Mouse (Mus musculus) midbrain, embryonic 11.5 days (tissue): ENCODE measurements around the gene Mmrn2. TPM values are rescaled to one million over a fixed set of nuclear protein-coding genes. Genes with fewer than 3 reads are reported as not detected.

ENCODE experiments used
- ATAC-seq: fragments of 200-750 bp; cut with Nextera tagmentation; 2 replicates; pipeline ENCODE4 v1.8.0; 2017; ENCODE audit warnings: moderate TSS enrichment, moderate library complexity; ENCODE audit not compliant: low FRiP score
- DNase-seq: peaks from one replicate; pipeline ENCODE4 v3.0.0; 2015; ENCODE audit warnings: low spot score; ENCODE audit errors: missing footprints
- H3K27ac ChIP-seq: fragments of 300-500 bp; sonication (generic); 2 replicates; pipeline ENCODE4 v1.5.1; 2014; ENCODE audit warnings: low read depth, low read length
- H3K27me3 ChIP-seq: fragments of 300-500 bp; sonication (generic); 2 replicates; pipeline ENCODE4 v1.6.1; 2014; ENCODE audit warnings: mild to moderate bottlenecking, low read length, moderate library complexity, mixed read lengths; ENCODE audit not compliant: control insufficient read depth, insufficient read depth
- H3K36me3 ChIP-seq: fragments of 300-500 bp; sonication (generic); 2 replicates; pipeline ENCODE4 v1.6.1; 2014; ENCODE audit warnings: mild to moderate bottlenecking, low read length, moderate library complexity, mixed read lengths; ENCODE audit not compliant: control insufficient read depth, insufficient read depth
- H3K4me1 ChIP-seq: fragments of 300-500 bp; sonication (generic); 2 replicates; pipeline ENCODE4 v1.6.1; 2014; ENCODE audit warnings: low read length; ENCODE audit not compliant: control insufficient read depth, insufficient read depth
- H3K4me2 ChIP-seq: fragments of 300-500 bp; sonication (generic); 2 replicates; pipeline ENCODE4 v1.6.1; 2014; ENCODE audit warnings: mild to moderate bottlenecking, moderate library complexity
- H3K4me3 ChIP-seq: fragments of 300-500 bp; sonication (generic); 2 replicates; pipeline ENCODE4 v1.5.1; 2014; ENCODE audit warnings: low read depth, low read length
- H3K9ac ChIP-seq: fragments of 300-500 bp; sonication (generic); 2 replicates; pipeline ENCODE4 v1.6.1; 2014; ENCODE audit warnings: low read length
- H3K9me3 ChIP-seq: fragments of 300-500 bp; sonication (generic); 2 replicates; pipeline ENCODE4 v1.6.1; 2016; ENCODE audit warnings: low read length; ENCODE audit not compliant: control insufficient read depth
- WGBS: fragments of 180-500 bp; shearing (Covaris S2); extraction: QIAGEN DNeasy Blood & Tissue Kit; methylation state at CpG from one replicate; pipeline ENCODE4 v1.1.7; 2014; 5-methylcytosine and 5-hydroxymethylcytosine counted together
- polyA plus RNA-seq: library from polyadenylated mRNA; unstranded; fragments of >200 nt; fragmentation: Nextera tagmentation; extraction: Ambion mirVana; gene quantifications from 2 replicates; pipeline ENCODE4 v1.2.1, GENCODE M21; 2014

The Mmrn2 gene
- 4.7 and 5.3 TPM in 2 replicates for polyA plus RNA-seq

DNA sequence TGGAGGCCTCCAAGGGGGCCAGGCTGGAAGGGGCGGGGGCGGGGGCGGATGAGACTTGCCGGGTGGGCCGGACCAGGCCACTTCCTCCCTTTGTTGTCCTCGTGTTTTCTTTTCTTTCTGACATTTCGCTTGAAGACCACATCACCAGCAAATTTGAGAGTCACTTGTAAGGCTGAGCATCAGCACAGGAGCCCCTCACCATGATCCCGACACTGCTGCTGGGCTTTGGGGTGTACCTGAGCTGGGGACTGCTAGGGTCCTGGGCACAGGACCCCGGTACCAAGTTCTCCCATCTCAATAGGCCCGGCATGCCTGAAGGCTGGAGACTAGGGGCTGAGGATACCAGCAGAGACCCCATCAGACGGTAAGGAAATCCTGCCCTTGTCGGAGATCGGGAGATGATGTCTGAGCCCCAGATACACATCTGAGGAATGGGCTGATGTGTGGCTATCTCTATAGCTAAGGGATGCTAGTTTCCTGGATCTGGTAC, at the start of gene Mmrn2:
Gene Mmrn2, plus strand, starts transcription at position 51 of the 490 bp plus-strand sequence.
- H3K36me3 ChIP-seq: no peaks in the 10 kb centered on the region
- 81% methylated on average over 13 of the region's 13 CpGs for WGBS
- H3K27ac ChIP-seq: no peak within 1 kb of the TSS
- no peak within 1 kb of the TSS for H3K9ac ChIP-seq
- DNase-seq (no peak), ATAC-seq (no peak)
- no peak within 1 kb of the TSS for H3K4me3 ChIP-seq
- no peaks in the 10 kb centered on the region for H3K9me3 ChIP-seq
- no peak within 1 kb of the TSS for H3K4me2 ChIP-seq
- H3K4me1 ChIP-seq: no peaks in the 10 kb centered on the region; the same call in none of the 2 replicates
- no peaks in the 10 kb centered on the region for H3K27me3 ChIP-seq

- H3K4me3 ChIP-seq: no peak overlapping the region
- no peaks in the 10 kb centered on the region for H3K9me3 ChIP-seq
- H3K27me3 ChIP-seq: no peaks in the 10 kb centered on the region
- no peaks in the 10 kb centered on the region for H3K4me1 ChIP-seq
- DNase-seq (peak; percentile 68), ATAC-seq (no peak)
- WGBS: 90% methylated on average over 3 of the region's 3 CpGs
- H3K27ac ChIP-seq: no peak overlapping the region
- no peak overlapping the region for H3K4me2 ChIP-seq
- peaks cover 10% of the 10 kb centered on the region; the same call in 1 of the 2 replicates for H3K36me3 ChIP-seq
- H3K9ac ChIP-seq: no peak overlapping the region
Observed at GRCm38 (mm10) chr14:34326606-34327005, 48.7 kb upstream of the Mmrn2 start.

DNA sequence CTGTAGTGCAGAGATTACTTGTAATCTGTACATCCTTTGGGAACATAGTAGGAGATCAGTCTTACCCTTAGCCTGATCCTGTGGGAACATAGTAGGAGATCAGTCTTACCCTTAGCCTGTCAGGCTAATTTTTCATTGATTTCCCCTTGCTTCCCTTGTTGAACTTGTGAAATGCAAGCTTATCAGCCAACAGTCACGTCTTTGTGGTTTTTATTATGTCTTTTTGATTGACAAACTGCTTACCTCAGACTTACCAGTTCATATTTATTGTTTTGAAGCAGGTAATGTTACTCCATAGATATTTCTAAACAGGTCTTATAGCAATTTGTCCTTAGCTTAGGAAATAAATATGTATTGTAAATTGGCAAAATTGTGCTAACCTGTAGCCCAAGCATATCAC, 47.6 kb upstream of the Mmrn2 start:
- ATAC-seq: no peak
- H3K9ac ChIP-seq: no peak overlapping the region
- no peak overlapping the region for H3K4me2 ChIP-seq

DNA sequence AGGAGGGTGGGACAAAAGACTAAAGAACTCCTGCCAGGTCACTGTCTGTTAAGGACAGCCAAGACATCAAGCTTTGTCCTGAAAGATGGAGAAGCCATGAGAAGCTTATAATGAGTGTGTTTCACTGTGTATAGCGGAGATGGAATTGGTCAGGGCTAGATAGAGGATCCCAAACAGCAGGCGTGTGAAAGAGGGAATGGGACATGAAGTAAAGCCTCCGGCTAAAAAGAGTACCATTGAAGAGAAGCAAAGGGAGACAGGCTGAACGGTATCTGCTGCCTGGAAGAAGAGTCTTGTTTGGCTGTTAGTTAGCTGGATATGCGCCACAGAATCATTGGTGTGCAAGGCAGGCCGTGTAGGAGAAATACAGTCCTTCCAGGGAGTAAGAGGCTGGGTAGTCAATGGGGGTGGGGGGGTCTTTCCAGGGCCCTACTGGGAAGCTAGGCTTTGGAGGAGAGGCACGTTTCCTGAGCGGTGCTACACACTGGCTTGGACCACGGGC, 44.6 kb upstream of the Mmrn2 start:
- 91% methylated on average over 9 of the region's 9 CpGs for WGBS
- Histone ChIP-seq H3K36me3 (peaks cover 8% of the 10 kb centered on the region; the same call in 1 of the 2 replicates), H3K4me2 (no peak overlapping the region), H3K9ac (no peak overlapping the region), H3K27ac (no peak overlapping the region), H3K27me3 (no peaks in the 10 kb centered on the region), H3K4me3 (no peak overlapping the region), H3K9me3 (no peaks in the 10 kb centered on the region), H3K4me1 (no peaks in the 10 kb centered on the region)
- DNase-seq (no peak), ATAC-seq (no peak)

More for the DNA sequence above, 47.6 kb upstream of the Mmrn2 start:
- H3K27ac ChIP-seq: no peak overlapping the region
- H3K36me3 ChIP-seq: peaks cover 13% of the 10 kb centered on the region; the same call in 1 of the 2 replicates
- no peaks in the 10 kb centered on the region for H3K27me3 ChIP-seq
- no peak overlapping the region for H3K4me3 ChIP-seq
- no peak for DNase-seq
- WGBS: 82% methylated on average over 1 of the region's 1 CpGs
- H3K4me1 ChIP-seq: no peaks in the 10 kb centered on the region
- no peaks in the 10 kb centered on the region for H3K9me3 ChIP-seq

GRCm38 (mm10) chr14:34331886-34332285, 43.4 kb upstream of the Mmrn2 start:
- H3K27ac ChIP-seq: no peak overlapping the region
- peaks cover 12% of the 10 kb centered on the region; the same call in 1 of the 2 replicates for H3K36me3 ChIP-seq
- WGBS: 92% methylated on average over 3 of the region's 3 CpGs

DNA sequence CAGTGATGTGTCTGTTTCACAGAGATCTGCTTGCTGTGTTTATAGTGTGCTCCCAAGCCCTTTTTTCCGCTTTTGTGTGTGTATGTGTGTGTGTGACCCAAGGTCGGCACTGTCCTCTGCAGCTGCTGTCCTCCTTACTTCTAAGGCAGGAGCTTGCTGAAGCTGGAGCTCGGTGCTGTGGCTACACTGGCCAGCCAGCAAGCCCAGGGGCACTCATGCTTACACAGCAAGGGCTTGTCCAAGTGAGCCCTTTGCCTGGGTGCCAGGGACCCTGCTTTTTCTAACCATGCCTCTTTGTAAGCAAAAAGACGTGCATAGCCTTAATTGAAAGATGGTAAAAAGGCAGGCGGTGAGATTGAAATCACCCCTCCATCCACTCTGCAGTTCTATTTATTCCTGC, 42.8 kb upstream of the Mmrn2 start:
- H3K36me3 ChIP-seq: peaks cover 12% of the 10 kb centered on the region; the same call in 1 of the 2 replicates
- H3K27me3 ChIP-seq: no peaks in the 10 kb centered on the region
- no peak overlapping the region for H3K4me3 ChIP-seq
- DNase-seq (no peak), ATAC-seq (no peak)
- 92% methylated on average over 5 of the region's 5 CpGs for WGBS
- H3K9ac ChIP-seq: no peak overlapping the region
- H3K4me1 ChIP-seq: no peaks in the 10 kb centered on the region
- no peak overlapping the region for H3K4me2 ChIP-seq
- no peaks in the 10 kb centered on the region for H3K9me3 ChIP-seq
- H3K27ac ChIP-seq: no peak overlapping the region

More at GRCm38 (mm10) chr14:34331886-34332285, 43.4 kb upstream of the Mmrn2 start:
- H3K9me3 ChIP-seq: no peaks in the 10 kb centered on the region
- H3K4me1 ChIP-seq: no peaks in the 10 kb centered on the region
- no peaks in the 10 kb centered on the region for H3K27me3 ChIP-seq
- no peak for DNase-seq
- no peak for ATAC-seq
- H3K4me3 ChIP-seq: no peak overlapping the region
- H3K9ac ChIP-seq: no peak overlapping the region
- H3K4me2 ChIP-seq: no peak overlapping the region

GRCm38 (mm10) chr14:34339446-34339845, 35.8 kb upstream of the Mmrn2 start:
- DNase-seq (peak; percentile 76), ATAC-seq (no peak)
- H3K4me1 ChIP-seq: no peaks in the 10 kb centered on the region
- no peak overlapping the region for H3K9ac ChIP-seq
- H3K4me2 ChIP-seq: no peak overlapping the region
- peaks cover 9% of the 10 kb centered on the region; the same call in 1 of the 2 replicates for H3K36me3 ChIP-seq
- no peaks in the 10 kb centered on the region for H3K27me3 ChIP-seq
- H3K4me3 ChIP-seq: no peak overlapping the region
- H3K27ac ChIP-seq: no peak overlapping the region
- 63% methylated on average over 1 of the region's 1 CpGs for WGBS
- H3K9me3 ChIP-seq: no peaks in the 10 kb centered on the region

GRCm38 (mm10) chr14:34341993-34342392, 33.3 kb upstream of the Mmrn2 start:
- H3K36me3 ChIP-seq: peaks cover 4% of the 10 kb centered on the region; the same call in 1 of the 2 replicates
- 91% methylated on average over 4 of the region's 4 CpGs for WGBS
- peak; percentile 76 for DNase-seq
- no peaks in the 10 kb centered on the region for H3K27me3 ChIP-seq
- no peak overlapping the region for H3K4me3 ChIP-seq
- no peak overlapping the region for H3K27ac ChIP-seq
- no peak for ATAC-seq
- H3K4me2 ChIP-seq: no peak overlapping the region
- no peak overlapping the region for H3K9ac ChIP-seq
- H3K9me3 ChIP-seq: no peaks in the 10 kb centered on the region
- no peaks in the 10 kb centered on the region for H3K4me1 ChIP-seq

DNA sequence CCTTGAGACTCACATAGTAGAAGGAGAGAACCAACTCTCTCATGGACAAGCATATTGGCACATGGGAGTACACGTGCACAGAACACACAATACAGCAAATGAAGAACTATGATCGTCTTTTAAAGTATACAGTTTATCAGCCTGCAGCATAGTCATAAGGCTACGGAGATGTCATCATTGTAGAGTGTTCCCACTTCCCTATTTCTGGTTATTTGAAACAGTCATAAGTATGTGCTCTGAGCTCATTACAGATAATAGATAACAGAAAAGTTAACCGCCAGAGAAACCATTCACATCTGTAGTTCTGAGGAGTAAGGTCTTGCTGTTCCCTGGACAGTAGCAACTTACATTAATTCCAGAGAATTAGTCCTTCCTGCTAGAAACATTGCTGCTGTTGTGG, 32.2 kb upstream of the Mmrn2 start:
- H3K36me3 ChIP-seq: peaks cover 4% of the 10 kb centered on the region; the same call in 1 of the 2 replicates

More for the DNA sequence above, 32.2 kb upstream of the Mmrn2 start:
- WGBS: 95% methylated on average over 4 of the region's 4 CpGs
- H3K4me1 ChIP-seq: no peaks in the 10 kb centered on the region
- no peak for DNase-seq
- H3K27me3 ChIP-seq: no peaks in the 10 kb centered on the region
- H3K27ac ChIP-seq: no peak overlapping the region
- H3K4me3 ChIP-seq: no peak overlapping the region
- no peak overlapping the region for H3K4me2 ChIP-seq
- H3K9ac ChIP-seq: no peak overlapping the region
- no peak for ATAC-seq
- H3K9me3 ChIP-seq: no peaks in the 10 kb centered on the region
